Mouse (Mus musculus): ENCODE data around the gene Nfia. TPM values are rescaled to one million over a fixed set of nuclear protein-coding genes. Genes with fewer than 3 reads are reported as not detected.
A peak's percentile ranks its signal among the peaks of the same experiment; 100 is the strongest.

The Nfia gene
- polyA plus RNA-seq, 1 experiment from 2014 or later: 17.0 TPM

- Histone ChIP-seq H3K4me3 (no peak overlapping the region), H3K36me3 (replicated peaks) (no peaks in the 10 kb centered on the region), H3K27ac (replicated peaks) (no peak overlapping the region), H3K4me1 (peaks cover 61% of the 10 kb centered on the region), H3K9me3 (no peaks in the 10 kb centered on the region), H3K27me3 (replicated peaks; ENCODE audit: low read depth, poor library complexity, severe bottlenecking) (0 out of 2 replicates have a peak, but pooled peaks cover 8% of the 10 kb centered on the region)
- no peak for DNase-seq (ENCODE audit: low spot score)
- 58% methylated on average over 8 of the region's 8 CpGs for WGBS
Observed at GRCm38 (mm10) chr4:97840227-97841062, 67.9 kb downstream of the Nfia start.

GRCm38 (mm10) chr4:97841063-97841595 lies 68.6 kb downstream of the Nfia start:
- no peak overlapping the region for H3K27ac ChIP-seq (replicated peaks)
- H3K4me1 ChIP-seq: peaks cover 66% of the 10 kb centered on the region
- no peaks in the 10 kb centered on the region for H3K36me3 ChIP-seq (replicated peaks)
- H3K4me3 ChIP-seq: no peak overlapping the region
- H3K27me3 ChIP-seq (replicated peaks; ENCODE audit: low read depth, poor library complexity, severe bottlenecking): peaks cover 9% of the 10 kb centered on the region; the same call in 1 of the 2 replicates
- H3K9me3 ChIP-seq: no peaks in the 10 kb centered on the region
- 61% methylated on average over 4 of the region's 4 CpGs for WGBS
- DNase-seq (ENCODE audit: low spot score): no peak

GRCm38 (mm10) chr4:97841745-97842144 lies 69.2 kb downstream of the Nfia start:
- H3K27me3 ChIP-seq (replicated peaks; ENCODE audit: low read depth, poor library complexity, severe bottlenecking): peaks cover 14% of the 10 kb centered on the region; the same call in 1 of the 2 replicates
- no peak for DNase-seq (ENCODE audit: low spot score)

GRCm38 (mm10) chr4:97843981-97844690 lies 71.6 kb downstream of the Nfia start:
- H3K4me3 ChIP-seq: no peak overlapping the region
- H3K27me3 ChIP-seq (replicated peaks; ENCODE audit: low read depth, poor library complexity, severe bottlenecking): peaks cover 7% of the 10 kb centered on the region; the same call in 1 of the 2 replicates
- DNase-seq (ENCODE audit: low spot score): no peak
- no peaks in the 10 kb centered on the region for H3K36me3 ChIP-seq (replicated peaks)
- WGBS: 52% methylated on average over 15 of the region's 15 CpGs
- no peaks in the 10 kb centered on the region for H3K9me3 ChIP-seq
- H3K4me1 ChIP-seq: peaks cover 64% of the 10 kb centered on the region
- peak overlapping the region; percentile 70; the same call in 1 of the 2 replicates for H3K27ac ChIP-seq (replicated peaks)

More at GRCm38 (mm10) chr4:97841745-97842144, 69.2 kb downstream of the Nfia start:
- no peak overlapping the region for H3K4me3 ChIP-seq
- H3K9me3 ChIP-seq: no peaks in the 10 kb centered on the region
- H3K27ac ChIP-seq (replicated peaks): no peak overlapping the region
- WGBS: 78% methylated on average over 5 of the region's 5 CpGs
- H3K36me3 ChIP-seq (replicated peaks): no peaks in the 10 kb centered on the region
- peaks cover 72% of the 10 kb centered on the region for H3K4me1 ChIP-seq

GRCm38 (mm10) chr4:97844899-97845298 lies 72.4 kb downstream of the Nfia start:
- DNase-seq (ENCODE audit: low spot score): peak; percentile 38
- 13% methylated on average over 6 of the region's 6 CpGs for WGBS
- Histone ChIP-seq H3K4me1 (peaks cover 56% of the 10 kb centered on the region), H3K27ac (replicated peaks) (peak overlapping the region; percentile 70), H3K9me3 (no peaks in the 10 kb centered on the region), H3K36me3 (replicated peaks) (no peaks in the 10 kb centered on the region), H3K4me3 (no peak overlapping the region), H3K27me3 (replicated peaks; ENCODE audit: low read depth, poor library complexity, severe bottlenecking) (peaks cover 7% of the 10 kb centered on the region; the same call in 1 of the 2 replicates)

- Histone ChIP-seq H3K27me3 (replicated peaks; ENCODE audit: low read depth, poor library complexity, severe bottlenecking) (peaks cover 7% of the 10 kb centered on the region; the same call in 1 of the 2 replicates), H3K4me1 (peaks cover 45% of the 10 kb centered on the region), H3K36me3 (replicated peaks) (no peaks in the 10 kb centered on the region), H3K4me3 (no peak overlapping the region), H3K27ac (replicated peaks) (0 out of 2 replicates have a peak overlapping the region, but pooled peaks have one; percentile 16), H3K9me3 (no peaks in the 10 kb centered on the region)
- 68% methylated on average over 5 of the region's 5 CpGs for WGBS
- no peak for DNase-seq (ENCODE audit: low spot score)
Observed at GRCm38 (mm10) chr4:97847653-97848052, 75.1 kb downstream of the Nfia start.

- Histone ChIP-seq H3K27me3 (replicated peaks; ENCODE audit: low read depth, poor library complexity, severe bottlenecking) (peaks cover 7% of the 10 kb centered on the region; the same call in 1 of the 2 replicates), H3K36me3 (replicated peaks) (no peaks in the 10 kb centered on the region), H3K27ac (replicated peaks) (no peak overlapping the region), H3K9me3 (no peaks in the 10 kb centered on the region), H3K4me3 (no peak overlapping the region), H3K4me1 (peaks cover 21% of the 10 kb centered on the region)
- WGBS: 89% methylated on average over 3 of the region's 3 CpGs
- DNase-seq (ENCODE audit: low spot score): no peak
Observed at GRCm38 (mm10) chr4:97850991-97851390, 78.5 kb downstream of the Nfia start.

- Histone ChIP-seq H3K27ac (replicated peaks) (no peak overlapping the region), H3K36me3 (replicated peaks) (no peaks in the 10 kb centered on the region), H3K27me3 (replicated peaks; ENCODE audit: low read depth, poor library complexity, severe bottlenecking) (no peaks in the 10 kb centered on the region), H3K4me1 (peaks cover 14% of the 10 kb centered on the region), H3K9me3 (no peaks in the 10 kb centered on the region), H3K4me3 (no peak overlapping the region)
- 47% methylated on average over 5 of the region's 5 CpGs for WGBS
- no peak for DNase-seq (ENCODE audit: low spot score)
Observed at GRCm38 (mm10) chr4:97851698-97852097, 79.2 kb downstream of the Nfia start.

GRCm38 (mm10) chr4:97852626-97853025 lies 80.1 kb downstream of the Nfia start:
- H3K4me1 ChIP-seq: peaks cover 8% of the 10 kb centered on the region
- DNase-seq (ENCODE audit: low spot score): no peak
- no peaks in the 10 kb centered on the region for H3K9me3 ChIP-seq
- no peaks in the 10 kb centered on the region for H3K27me3 ChIP-seq (replicated peaks; ENCODE audit: low read depth, poor library complexity, severe bottlenecking)
- no peak overlapping the region for H3K4me3 ChIP-seq
- no peak overlapping the region for H3K27ac ChIP-seq (replicated peaks)
- WGBS: 87% methylated on average over 2 of the region's 2 CpGs
- no peaks in the 10 kb centered on the region for H3K36me3 ChIP-seq (replicated peaks)

- peaks cover 5% of the 10 kb centered on the region for H3K4me1 ChIP-seq
- no peak overlapping the region for H3K4me3 ChIP-seq
- no peaks in the 10 kb centered on the region for H3K27me3 ChIP-seq (replicated peaks; ENCODE audit: low read depth, poor library complexity, severe bottlenecking)
- H3K36me3 ChIP-seq (replicated peaks): no peaks in the 10 kb centered on the region
- DNase-seq (ENCODE audit: low spot score): no peak
- no peak overlapping the region for H3K27ac ChIP-seq (replicated peaks)
- WGBS: 89% methylated on average over 4 of the region's 4 CpGs
- no peaks in the 10 kb centered on the region for H3K9me3 ChIP-seq
Observed at GRCm38 (mm10) chr4:97854779-97855178, 82.2 kb downstream of the Nfia start.

- 90% methylated on average over 8 of the region's 8 CpGs for WGBS
- H3K36me3 ChIP-seq (replicated peaks): no peaks in the 10 kb centered on the region
- H3K4me3 ChIP-seq: no peak overlapping the region
- no peaks in the 10 kb centered on the region for H3K27me3 ChIP-seq (replicated peaks; ENCODE audit: low read depth, poor library complexity, severe bottlenecking)
- no peak overlapping the region for H3K27ac ChIP-seq (replicated peaks)
- no peak for DNase-seq (ENCODE audit: low spot score)
- peaks cover 4% of the 10 kb centered on the region for H3K4me1 ChIP-seq
- H3K9me3 ChIP-seq: no peaks in the 10 kb centered on the region
Observed at GRCm38 (mm10) chr4:97855712-97856420, 83.3 kb downstream of the Nfia start.

- no peak overlapping the region for H3K4me3 ChIP-seq
- no peak overlapping the region for H3K27ac ChIP-seq (replicated peaks)
- DNase-seq (ENCODE audit: low spot score): no peak
- no peaks in the 10 kb centered on the region for H3K27me3 ChIP-seq (replicated peaks; ENCODE audit: low read depth, poor library complexity, severe bottlenecking)
- H3K36me3 ChIP-seq (replicated peaks): no peaks in the 10 kb centered on the region
- H3K9me3 ChIP-seq: no peaks in the 10 kb centered on the region
- WGBS: 96% methylated on average over 2 of the region's 2 CpGs
- no peaks in the 10 kb centered on the region for H3K4me1 ChIP-seq
Observed at GRCm38 (mm10) chr4:97857549-97857948, 85.0 kb downstream of the Nfia start.

All from embryonic facial prominence, embryonic 10.5 days (tissue).